Mouse (Mus musculus) MEL (cell line): ENCODE measurements at regions not wholly inside any gene's neighbourhood (a gene's known extent, or its start where the extent isn't known, plus 50 kb on each side); places are given as distances from the start of the nearest gene placed in this dataset.

ENCODE experiments used
- DNase-seq: peaks from one replicate; pipeline ENCODE4 v3.0.0; 2011; ENCODE audit warnings: low read depth, low spot score
- H3K27ac ChIP-seq: 2 replicates; pipeline ENCODE4 v1.5.1; 2012; ENCODE audit warnings: low read depth, mild to moderate bottlenecking, control low read depth, low read length, moderate library complexity; ENCODE audit not compliant: control insufficient read depth
- H3K27me3 ChIP-seq, 2 experiments: fragments of 150-350 bp in 1 of 2; sonication (generic) in 1 of 2; 2 replicates each; pipeline ENCODE4 v1.6.1; 2012; ENCODE audit warnings: low read length in 2 of 2, mild to moderate bottlenecking in 2 of 2, improper control_type of control experiment in 1 of 2, moderate library complexity in 1 of 2; ENCODE audit not compliant: insufficient read depth in 2 of 2, control insufficient read depth in 1 of 2
- H3K36me3 ChIP-seq, 2 experiments: 2 replicates each; pipeline ENCODE4 v1.6.1; 2012 to 2014; ENCODE audit warnings: low read length in 2 of 2, improper control_type of control experiment in 1 of 2, inconsistent platforms in 1 of 2, mild to moderate bottlenecking in 1 of 2; ENCODE audit not compliant: insufficient read depth in 2 of 2, control insufficient read depth in 1 of 2
- H3K4me1 ChIP-seq, 2 experiments: fragments of 150-350 bp in 1 of 2; sonication (generic) in 1 of 2; 2 replicates each; pipeline ENCODE4 v1.6.1; 2012; ENCODE audit warnings: low read length in 2 of 2, improper control_type of control experiment in 1 of 2, mild to moderate bottlenecking in 1 of 2; ENCODE audit not compliant: insufficient read depth in 2 of 2, control insufficient read depth in 1 of 2
- H3K4me3 ChIP-seq, 2 experiments: fragments of 150-350 bp in 1 of 2; sonication (generic) in 1 of 2; 2 replicates each; pipeline ENCODE4 v1.5.1; 2012; ENCODE audit warnings: low read depth in 2 of 2, low read length in 2 of 2, mild to moderate bottlenecking in 2 of 2, moderate library complexity in 2 of 2, control low read depth in 1 of 2, improper control_type of control experiment in 1 of 2; ENCODE audit not compliant: control insufficient read depth in 1 of 2, insufficient read depth in 1 of 2
- H3K79me2 ChIP-seq: 2 replicates; pipeline ENCODE4 v1.6.1; 2012; ENCODE audit warnings: mild to moderate bottlenecking, low read length, moderate library complexity; ENCODE audit not compliant: control insufficient read depth, poor library complexity, insufficient read depth
- H3K9ac ChIP-seq: 2 replicates; pipeline ENCODE4 v1.6.1; 2012; ENCODE audit warnings: low read depth, mild to moderate bottlenecking, control low read depth, low read length, moderate library complexity; ENCODE audit not compliant: control insufficient read depth, poor library complexity, severe bottlenecking
- H3K9me3 ChIP-seq: fragments of 150-350 bp; sonication (generic); replicated peaks from 2 replicates; pipeline ENCODE4 v1.6.1; 2012; ENCODE audit warnings: mild to moderate bottlenecking, low read length, improper control_type of control experiment, moderate library complexity; ENCODE audit not compliant: insufficient read depth
- BHLHE40 ChIP-seq: IDR thresholded peaks from 2 replicates; pipeline ENCODE4 v1.6.1; 2012; ENCODE audit warnings: low read depth, mild to moderate bottlenecking, inconsistent platforms, low read length, improper control_type of control experiment, borderline replicate concordance
- CHD2 ChIP-seq: IDR thresholded peaks from 2 replicates; pipeline ENCODE4 v1.6.1; 2011; ENCODE audit warnings: low read length, improper control_type of control experiment
- CTCF ChIP-seq, 3 experiments: IDR thresholded peaks in 2 of 3; conservative IDR thresholded peaks in 1 of 3; 2 replicates each; pipeline ENCODE4 v1.5.1; 2011 to 2012; ENCODE audit warnings: low read length in 3 of 3, low read depth in 2 of 3, mild to moderate bottlenecking in 2 of 3, improper control_type of control experiment in 1 of 3, inconsistent platforms in 1 of 3, mixed read lengths in 1 of 3, moderate library complexity in 1 of 3; ENCODE audit not compliant: control insufficient read depth in 1 of 3, insufficient read depth in 1 of 3, poor library complexity in 1 of 3, severe bottlenecking in 1 of 3
- E2F4 ChIP-seq: IDR thresholded peaks from 2 replicates; pipeline ENCODE4 v1.6.1; 2011; ENCODE audit warnings: low read depth, low read length, improper control_type of control experiment, borderline replicate concordance
- ELF1 ChIP-seq: IDR thresholded peaks from 2 replicates; pipeline ENCODE4 v1.6.1; 2014; ENCODE audit warnings: low read depth, mild to moderate bottlenecking, inconsistent platforms, low read length, improper control_type of control experiment, moderate library complexity
- EP300 ChIP-seq, 2 experiments: IDR thresholded peaks; 2 replicates each; pipeline ENCODE4 v1.6.1; 2011; ENCODE audit warnings: improper control_type of control experiment in 2 of 2, low read length in 2 of 2, low read depth in 1 of 2, mild to moderate bottlenecking in 1 of 2
- ETS1 ChIP-seq: IDR thresholded peaks from 2 replicates; pipeline ENCODE4 v1.6.1; 2012; ENCODE audit warnings: low read depth, mild to moderate bottlenecking, inconsistent platforms, low read length, improper control_type of control experiment, moderate library complexity
- GATA1 ChIP-seq: IDR thresholded peaks from 2 replicates; pipeline ENCODE4 v1.6.1; 2011; ENCODE audit warnings: low read depth, low read length, improper control_type of control experiment
- MAFK ChIP-seq: IDR thresholded peaks from 2 replicates; pipeline ENCODE4 v1.6.1; 2011; ENCODE audit warnings: low read depth, mild to moderate bottlenecking, low read length, improper control_type of control experiment, borderline replicate concordance
- MEF2A ChIP-seq: IDR thresholded peaks from 2 replicates; pipeline ENCODE4 v1.6.1; 2014; ENCODE audit warnings: low read depth, mild to moderate bottlenecking, inconsistent platforms, low read length, improper control_type of control experiment; ENCODE audit not compliant: poor library complexity, insufficient replicate concordance, severe bottlenecking; ENCODE audit errors: extremely low read depth
- MXI1 ChIP-seq: IDR thresholded peaks from 2 replicates; pipeline ENCODE4 v1.6.1; 2011; ENCODE audit warnings: mild to moderate bottlenecking, low read depth, low read length, improper control_type of control experiment
- MYC ChIP-seq: IDR thresholded peaks from 2 replicates; pipeline ENCODE4 v1.6.1; 2011; ENCODE audit warnings: low read depth, mild to moderate bottlenecking, low read length, improper control_type of control experiment, moderate library complexity
- POLR2AphosphoS2 ChIP-seq: IDR thresholded peaks from 2 replicates; pipeline ENCODE4 v1.6.1; 2011; ENCODE audit warnings: low read length, improper control_type of control experiment
- POLR2AphosphoS5 ChIP-seq: IDR thresholded peaks from 2 replicates; pipeline ENCODE4 v1.6.1; 2012; ENCODE audit warnings: low read depth, borderline replicate concordance, mild to moderate bottlenecking, inconsistent platforms, low read length, moderate library complexity, mixed read lengths
- RAD21 ChIP-seq: IDR thresholded peaks from 2 replicates; pipeline ENCODE4 v1.6.1; 2011; ENCODE audit warnings: mild to moderate bottlenecking, low read depth, low read length, improper control_type of control experiment
- RCOR1 ChIP-seq: IDR thresholded peaks from 2 replicates; pipeline ENCODE4 v1.6.1; 2012; ENCODE audit warnings: low read depth, mild to moderate bottlenecking, inconsistent platforms, low read length, improper control_type of control experiment
- SMC3 ChIP-seq: IDR thresholded peaks from 2 replicates; pipeline ENCODE4 v1.6.1; 2011; ENCODE audit warnings: low read depth, low read length, improper control_type of control experiment
- TAL1 ChIP-seq: IDR thresholded peaks from 2 replicates; pipeline ENCODE4 v1.6.1; 2012; ENCODE audit warnings: mild to moderate bottlenecking, inconsistent platforms, low read length, moderate library complexity, mixed read lengths
- TCF12 ChIP-seq: IDR thresholded peaks from 2 replicates; pipeline ENCODE4 v1.6.1; 2014; ENCODE audit warnings: low read depth, mild to moderate bottlenecking, inconsistent platforms, low read length, improper control_type of control experiment, moderate library complexity
- USF2 ChIP-seq, 2 experiments: IDR thresholded peaks; 2 replicates each; pipeline ENCODE4 v1.6.1; 2011 to 2012; ENCODE audit warnings: improper control_type of control experiment in 2 of 2, low read length in 2 of 2, borderline replicate concordance in 1 of 2, inconsistent platforms in 1 of 2, low read depth in 1 of 2, mild to moderate bottlenecking in 1 of 2; ENCODE audit not compliant: insufficient read depth in 1 of 2
- ZC3H11A ChIP-seq: IDR thresholded peaks from 2 replicates; pipeline ENCODE4 v1.6.1; 2012; ENCODE audit warnings: low read depth, mild to moderate bottlenecking, inconsistent platforms, low read length, improper control_type of control experiment
- ZNF384 ChIP-seq: IDR thresholded peaks from 2 replicates; pipeline ENCODE4 v1.6.1; 2012; ENCODE audit warnings: low read depth, mild to moderate bottlenecking, inconsistent platforms, low read length, improper control_type of control experiment

GRCm38 (mm10) chr16:83021311-83021710, 193.1 kb downstream of the Gm21833 start:
- no peak overlapping the region for H3K4me3 ChIP-seq
- no peak for DNase-seq
- no peaks in the 10 kb centered on the region for H3K36me3 ChIP-seq
- H3K27ac ChIP-seq: no peak overlapping the region
- no peak overlapping the region for H3K9ac ChIP-seq
- H3K27me3 ChIP-seq: no peaks in the 10 kb centered on the region
- H3K79me2 ChIP-seq: no peaks in the 10 kb centered on the region
- H3K4me1 ChIP-seq: no peaks in the 10 kb centered on the region
- no peak for TF ChIP-seq EP300 (IDR thresholded peaks at IDR 0.05; ENCODE audit: low read depth in 1 of 2, low read length in 2 of 2)
- no peak for TF ChIP-seq ZNF384
- TF ChIP-seq E2F4: no peak
- no peaks in the 10 kb centered on the region for H3K9me3 ChIP-seq

DNA sequence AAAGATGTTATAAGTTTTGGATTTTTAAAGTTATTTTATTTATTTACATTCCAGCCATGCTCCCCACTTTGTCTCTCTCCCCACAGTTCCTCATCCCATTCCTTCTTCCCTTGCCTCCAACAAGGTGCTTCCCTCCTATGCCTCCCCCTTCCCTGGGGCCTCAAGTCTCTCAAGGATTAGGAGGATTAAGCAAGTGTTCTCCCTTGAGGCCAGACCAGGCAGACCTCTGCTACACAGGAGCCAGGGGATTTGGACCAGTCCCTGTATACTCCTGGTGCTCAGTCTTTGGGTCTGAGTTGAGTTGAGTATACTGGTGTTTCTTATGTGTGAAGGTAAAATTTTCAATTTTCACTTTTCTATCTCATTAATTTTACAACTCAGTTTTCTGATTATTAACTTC, 235.2 kb downstream of the Gm21833 start:
- DNase-seq: no peak
- Histone ChIP-seq H3K4me1 (no peaks in the 10 kb centered on the region), H3K4me3 (no peak overlapping the region), H3K36me3 (no peaks in the 10 kb centered on the region), H3K9me3 (no peaks in the 10 kb centered on the region), H3K27me3 (no peaks in the 10 kb centered on the region), H3K79me2 (no peaks in the 10 kb centered on the region), H3K27ac (no peak overlapping the region), H3K9ac (no peak overlapping the region)
- TF ChIP-seq ELF1: no peak
- no peak for TF ChIP-seq CTCF (IDR thresholded peaks at IDR 0.05 in 2 of 3, conservative IDR thresholded peaks at IDR 0.05 in 1 of 3; ENCODE audit: control insufficient read depth in 1 of 3, insufficient read depth in 1 of 3, low read depth in 2 of 3, low read length in 3 of 3, poor library complexity in 1 of 3, severe bottlenecking in 1 of 3)
- TF ChIP-seq CHD2: no peak
- no peak for TF ChIP-seq EP300 (IDR thresholded peaks at IDR 0.05; ENCODE audit: low read depth in 1 of 2, low read length in 2 of 2)
- no peak for TF ChIP-seq MAFK
- TF ChIP-seq TCF12: no peak

DNA sequence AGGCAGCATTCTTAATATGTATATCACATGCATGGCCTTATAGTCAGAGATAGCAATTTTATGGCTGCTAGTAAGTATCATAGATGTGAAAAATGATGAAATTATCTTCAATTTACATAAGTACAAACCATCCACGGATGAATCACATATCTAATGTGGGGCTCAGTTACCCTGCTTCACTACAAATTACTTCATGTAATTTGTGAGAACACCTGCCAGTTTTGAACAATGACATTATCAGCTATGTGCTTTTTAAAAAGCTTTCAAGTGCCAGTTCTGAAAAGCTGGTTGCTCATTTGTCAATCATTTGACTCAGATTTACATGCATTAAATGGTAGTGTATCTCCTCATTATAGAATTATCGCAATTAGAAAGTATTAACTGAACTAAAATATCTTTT, 243.3 kb downstream of the Gm21833 start:
- H3K27me3 ChIP-seq: no peaks in the 10 kb centered on the region
- no peak for TF ChIP-seq RCOR1
- TF ChIP-seq E2F4: no peak
- no peak for TF ChIP-seq MYC
- TF ChIP-seq TAL1: no peak
- no peak for TF ChIP-seq CTCF (IDR thresholded peaks at IDR 0.05 in 2 of 3, conservative IDR thresholded peaks at IDR 0.05 in 1 of 3; ENCODE audit: control insufficient read depth in 1 of 3, insufficient read depth in 1 of 3, low read depth in 2 of 3, low read length in 3 of 3, poor library complexity in 1 of 3, severe bottlenecking in 1 of 3)
- no peak for TF ChIP-seq MXI1
- no peak for TF ChIP-seq USF2 (IDR thresholded peaks at IDR 0.05; ENCODE audit: borderline replicate concordance in 1 of 2, insufficient read depth in 1 of 2, low read depth in 1 of 2, low read length in 2 of 2)
- no peak for TF ChIP-seq ELF1
- TF ChIP-seq SMC3: no peak
- no peak for TF ChIP-seq POLR2AphosphoS2
- TF ChIP-seq BHLHE40: no peak
- TF ChIP-seq GATA1: no peak
- no peak for TF ChIP-seq RAD21
- no peak for TF ChIP-seq ZC3H11A
- TF ChIP-seq POLR2AphosphoS5: no peak
- TF ChIP-seq ETS1: no peak
- TF ChIP-seq EP300 (IDR thresholded peaks at IDR 0.05; ENCODE audit: low read depth in 1 of 2, low read length in 2 of 2): no peak
- TF ChIP-seq MEF2A: no peak
- TF ChIP-seq CHD2: no peak
- H3K36me3 ChIP-seq: no peaks in the 10 kb centered on the region
- no peaks in the 10 kb centered on the region for H3K79me2 ChIP-seq
- no peak overlapping the region for H3K4me3 ChIP-seq
- no peaks in the 10 kb centered on the region for H3K9me3 ChIP-seq
- no peak overlapping the region for H3K9ac ChIP-seq
- no peaks in the 10 kb centered on the region for H3K4me1 ChIP-seq
- no peak overlapping the region for H3K27ac ChIP-seq
- no peak for DNase-seq
